Mouse (Mus musculus) heart, embryonic 14.5 days (tissue): ENCODE measurements around the gene Tctn1. TPM values are rescaled to one million over a fixed set of nuclear protein-coding genes. Genes with fewer than 3 reads are reported as not detected.
"Not testable (repeated sequence)": the region's sequence is repeated elsewhere in the genome, so short reads cannot be mapped to it uniquely, and the experiment has no call there.

Source experiments
- ATAC-seq: fragments of 200-750 bp; cut with Nextera tagmentation; 2 replicates; pipeline ENCODE4 v1.8.0; 2017; ENCODE audit warnings: low read depth, moderate TSS enrichment; ENCODE audit not compliant: insufficient number of reproducible peaks, insufficient read depth, low FRiP score
- H3K27ac ChIP-seq, 2 experiments: fragments of 200-500 bp in 1 of 2; fragments of 300-500 bp in 1 of 2; sonication (generic) in 1 of 2; replicated peaks in 1 of 2; 2 replicates each; pipeline ENCODE4 v1.5.1; 2012 to 2014; ENCODE audit warnings: low read depth in 2 of 2, low read length in 2 of 2, control low read depth in 1 of 2, mild to moderate bottlenecking in 1 of 2, mixed read lengths in 1 of 2; ENCODE audit not compliant: control insufficient read depth in 1 of 2, insufficient read depth in 1 of 2
- H3K27me3 ChIP-seq: fragments of 300-500 bp; sonication (generic); 2 replicates; pipeline ENCODE4 v1.6.1; 2014; ENCODE audit warnings: mild to moderate bottlenecking, low read length, control low read depth; ENCODE audit not compliant: control insufficient read depth, insufficient read depth
- H3K36me3 ChIP-seq: fragments of 300-500 bp; sonication (generic); 2 replicates; pipeline ENCODE4 v1.6.1; 2014; ENCODE audit warnings: mild to moderate bottlenecking, control low read depth, low read length, mixed read lengths; ENCODE audit not compliant: control insufficient read depth, insufficient read depth
- H3K4me1 ChIP-seq, 2 experiments: fragments of 200-500 bp in 1 of 2; fragments of 300-500 bp in 1 of 2; sonication (generic) in 1 of 2; 2 replicates each; pipeline ENCODE4 v1.6.1; 2012 to 2014; ENCODE audit warnings: low read length in 2 of 2, control low read depth in 1 of 2, mixed read lengths in 1 of 2; ENCODE audit not compliant: control insufficient read depth in 2 of 2, insufficient read depth in 2 of 2
- H3K4me2 ChIP-seq: fragments of 300-500 bp; sonication (generic); 2 replicates; pipeline ENCODE4 v1.6.1; 2014; ENCODE audit warnings: mild to moderate bottlenecking, low read length
- H3K4me3 ChIP-seq, 2 experiments: fragments of 200-500 bp in 1 of 2; fragments of 300-500 bp in 1 of 2; sonication (generic) in 1 of 2; 2 replicates each; pipeline ENCODE4 v1.5.1; 2012 to 2014; ENCODE audit warnings: low read length in 2 of 2, mild to moderate bottlenecking in 2 of 2, control low read depth in 1 of 2, low read depth in 1 of 2, moderate library complexity in 1 of 2; ENCODE audit not compliant: control insufficient read depth in 1 of 2, insufficient read depth in 1 of 2
- H3K9ac ChIP-seq: fragments of 300-500 bp; sonication (generic); 2 replicates; pipeline ENCODE4 v1.6.1; 2014; ENCODE audit warnings: mild to moderate bottlenecking, low read length
- H3K9me3 ChIP-seq: fragments of 300-500 bp; sonication (generic); 2 replicates; pipeline ENCODE4 v1.6.1; 2016; ENCODE audit warnings: low read length, control low read depth; ENCODE audit not compliant: control insufficient read depth
- WGBS: fragments of 180-500 bp; shearing (Covaris S2); extraction: QIAGEN DNeasy Blood & Tissue Kit; methylation state at CpG from one replicate; pipeline ENCODE4 v1.1.7; 2014; 5-methylcytosine and 5-hydroxymethylcytosine counted together
- polyA plus RNA-seq: library from polyadenylated mRNA; unstranded; fragments of >200 nt; fragmentation: Nextera tagmentation; extraction: Ambion mirVana; gene quantifications from 2 replicates; pipeline ENCODE4 v1.2.1, GENCODE M21; 2014

The Tctn1 gene
- polyA plus RNA-seq, 1 experiment from 2014 or later, result 3.4 TPM

DNA sequence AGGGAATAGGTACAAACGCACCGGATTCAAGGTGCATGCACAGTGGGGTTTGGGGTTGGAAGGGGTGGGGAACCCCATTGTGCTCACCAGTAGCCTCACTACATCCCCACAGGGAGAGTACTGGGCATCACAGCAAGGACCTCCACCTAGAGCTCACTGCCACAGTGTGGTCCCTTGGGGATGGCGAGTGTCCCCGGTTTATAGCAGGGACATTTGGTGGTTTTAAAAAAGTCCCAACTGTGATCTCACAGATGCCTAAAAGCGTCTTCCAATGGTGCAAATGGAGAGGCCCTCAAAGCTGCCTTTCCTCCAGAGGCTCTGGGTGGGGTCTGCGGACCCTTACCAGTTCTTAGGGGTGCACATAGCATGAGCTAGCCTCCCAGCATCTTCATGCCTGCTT is 50.4 kb downstream of the Tctn1 start:
- Histone ChIP-seq H3K9ac (no peak overlapping the region), H3K36me3 (no peaks in the 10 kb centered on the region), H3K27me3 (no peaks in the 10 kb centered on the region), H3K4me2 (no peak overlapping the region), H3K4me3 (no peak overlapping the region), H3K27ac (no peak overlapping the region), H3K9me3 (no peaks in the 10 kb centered on the region), H3K4me1 (peaks cover 5 to 12% of the 10 kb centered on the region in 2 experiments; a peak in 2 of 4 replicates)
- ATAC-seq, result no peak
- 87% methylated on average over 6 of the region's 6 CpGs for WGBS

DNA sequence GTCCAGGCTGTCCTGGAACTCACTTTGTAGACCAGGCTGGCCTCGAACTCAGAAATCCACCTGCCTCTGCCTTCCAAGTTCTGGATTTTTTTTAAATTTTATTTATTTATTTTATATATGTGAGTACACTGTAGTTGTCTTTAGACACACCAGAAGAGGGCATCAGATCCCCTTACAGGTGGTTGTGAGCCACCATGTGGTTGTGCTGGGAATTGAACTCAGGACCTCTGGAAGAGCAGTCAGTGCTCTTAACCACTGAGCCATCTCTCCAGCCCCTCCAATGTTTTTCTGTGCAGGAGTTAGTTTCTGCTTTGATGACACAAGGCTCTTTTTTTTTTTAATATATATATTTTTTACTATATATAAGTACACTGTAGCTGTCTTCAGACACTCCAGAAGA is 51.4 kb downstream of the Tctn1 start:
- WGBS, result 100% methylated on average over 1 of the region's 1 CpGs
- H3K4me3 ChIP-seq, H3K36me3 ChIP-seq, H3K9me3 ChIP-seq, H3K27ac ChIP-seq, H3K27me3 ChIP-seq, ATAC-seq, H3K4me2 ChIP-seq, H3K9ac ChIP-seq: not testable (repeated sequence)
- peaks cover 5 to 12% of the 10 kb centered on the region in 2 experiments; a peak in 2 of 4 replicates for H3K4me1 ChIP-seq

DNA sequence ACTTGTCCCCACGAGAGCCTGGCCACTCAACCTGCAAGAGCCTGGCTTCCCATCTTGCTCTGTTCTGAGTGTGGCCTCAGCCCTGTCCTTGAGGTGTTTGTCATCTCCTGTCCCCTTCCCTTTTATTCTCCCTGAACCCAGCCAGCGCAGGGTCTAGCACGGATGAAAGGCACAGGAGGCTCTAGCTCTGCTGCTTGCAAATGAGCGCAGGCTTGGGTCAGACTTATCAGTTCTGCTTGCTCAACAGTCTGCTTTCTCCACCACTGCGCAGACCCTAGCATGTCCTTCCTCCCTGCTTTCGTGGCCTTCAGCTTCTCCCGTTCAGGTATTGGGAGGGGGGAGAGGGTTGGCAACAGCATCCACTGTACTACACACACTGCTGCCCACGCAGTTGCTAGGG is 52.1 kb downstream of the Tctn1 start:
- H3K9me3 ChIP-seq, result no peaks in the 10 kb centered on the region
- no peaks in the 10 kb centered on the region for H3K27me3 ChIP-seq
- WGBS, result 80% methylated on average over 8 of the region's 8 CpGs
- H3K4me3 ChIP-seq, result no peak overlapping the region
- no peak overlapping the region for H3K27ac ChIP-seq
- H3K9ac ChIP-seq, result no peak overlapping the region
- H3K4me2 ChIP-seq, result no peak overlapping the region
- H3K36me3 ChIP-seq, result no peaks in the 10 kb centered on the region
- no peak for ATAC-seq
- H3K4me1 ChIP-seq, result peaks cover 5 to 12% of the 10 kb centered on the region in 2 experiments; a peak in 2 of 4 replicates

DNA sequence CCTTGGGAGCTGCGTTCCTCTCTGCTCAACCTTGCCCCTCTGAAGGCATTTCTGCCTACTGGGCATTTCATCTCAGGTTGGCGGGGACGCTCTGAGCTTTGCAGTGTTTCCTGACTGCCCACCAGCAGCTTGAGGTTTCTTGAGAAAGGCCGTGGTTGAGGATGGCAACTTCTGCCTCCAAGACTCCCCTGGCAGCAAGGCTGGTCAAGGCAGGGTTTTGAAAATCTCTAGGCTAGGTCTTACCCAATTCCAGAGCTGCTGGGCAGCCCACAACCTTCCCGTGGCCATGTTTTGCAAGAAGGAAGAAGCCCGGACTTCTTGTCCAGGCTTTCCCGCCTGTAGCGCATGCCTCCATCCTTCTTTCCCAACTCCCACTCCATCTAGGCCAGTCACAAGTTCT is 53.4 kb downstream of the Tctn1 start:
- no peaks in the 10 kb centered on the region for H3K36me3 ChIP-seq

DNA sequence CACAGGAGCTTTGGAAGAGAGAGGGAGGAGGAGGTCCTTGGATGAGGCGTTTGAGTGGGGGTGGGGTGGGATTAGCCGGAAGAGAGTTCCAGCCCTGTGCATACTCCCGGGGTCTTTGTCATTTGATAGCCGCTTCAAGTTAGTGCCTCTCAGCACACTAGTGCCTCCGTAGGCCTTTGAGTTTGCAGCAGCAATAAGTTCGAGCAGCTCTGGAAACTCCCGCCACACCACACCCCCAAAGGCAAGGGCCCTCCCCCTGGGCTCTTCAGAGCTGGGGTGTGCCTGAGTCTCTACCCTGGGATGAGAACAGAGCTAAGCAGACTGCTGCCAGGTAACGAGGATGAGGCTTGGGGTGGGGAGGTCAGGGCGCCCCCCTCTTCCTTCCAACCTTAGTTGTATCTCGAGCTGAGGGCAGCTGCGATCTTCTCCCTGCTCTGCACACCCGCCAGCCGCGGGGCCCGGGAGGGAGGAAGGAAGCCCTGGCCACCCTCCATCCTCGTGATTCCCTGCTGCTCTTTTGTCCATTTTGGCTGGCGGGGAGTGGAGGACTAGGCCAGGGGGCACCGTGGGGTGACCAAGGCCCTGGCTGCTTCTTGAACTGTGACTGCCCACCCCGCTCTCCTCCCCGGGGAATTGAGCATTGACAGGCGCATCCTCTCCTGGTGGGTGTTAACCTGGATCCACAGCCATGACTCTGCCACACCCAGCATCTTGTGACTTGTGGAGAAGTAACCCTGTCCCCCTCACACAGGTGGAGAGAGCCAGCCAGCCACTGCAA is 54.5 kb downstream of the Tctn1 start:
- Histone ChIP-seq H3K9me3 (no peaks in the 10 kb centered on the region), H3K4me3 (peak overlapping the region; percentile 17 to 38), H3K27ac (no peak overlapping the region), H3K4me1 (peaks cover 5 to 12% of the 10 kb centered on the region in 2 experiments; a peak in 2 of 4 replicates), H3K4me2 (peak overlapping the region; percentile 59), H3K9ac (peak overlapping the region; percentile 9), H3K27me3 (no peaks in the 10 kb centered on the region), H3K36me3 (no peaks in the 10 kb centered on the region)
- ATAC-seq, result peak; percentile 41
- 7% methylated on average over 20 of the region's 21 CpGs for WGBS

More for the DNA sequence above, 53.4 kb downstream of the Tctn1 start:
- H3K4me3 ChIP-seq, result no peak overlapping the region
- 82% methylated on average over 8 of the region's 8 CpGs for WGBS
- H3K27me3 ChIP-seq, result no peaks in the 10 kb centered on the region
- no peak for ATAC-seq
- H3K4me1 ChIP-seq, result peaks cover 5 to 12% of the 10 kb centered on the region in 2 experiments; a peak in 2 of 4 replicates
- H3K4me2 ChIP-seq, result no peak overlapping the region
- H3K9ac ChIP-seq, result no peak overlapping the region
- no peaks in the 10 kb centered on the region for H3K9me3 ChIP-seq
- H3K27ac ChIP-seq, result no peak overlapping the region

DNA sequence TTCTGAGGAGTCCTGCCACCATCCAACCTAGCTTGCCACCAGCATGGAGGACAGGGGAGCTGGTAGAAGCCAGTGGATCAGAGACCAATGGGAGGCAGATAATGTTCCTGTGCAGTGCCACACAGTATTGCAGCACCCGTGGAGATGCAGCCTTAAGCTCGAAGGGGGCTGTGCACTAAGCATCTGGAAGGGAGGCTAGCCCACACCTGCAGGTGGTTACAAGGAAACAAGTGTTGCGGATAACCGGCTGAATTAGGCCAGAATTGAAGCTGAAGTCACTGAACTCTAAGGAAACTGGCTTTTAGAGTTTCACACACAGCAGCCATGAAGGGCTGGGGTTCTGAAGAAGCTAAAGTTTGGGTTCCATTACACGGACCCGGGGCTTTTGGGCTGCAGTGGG is 55.4 kb downstream of the Tctn1 start:
- Histone ChIP-seq H3K9me3 (no peaks in the 10 kb centered on the region), H3K4me2 (no peak overlapping the region), H3K27ac (no peak overlapping the region), H3K27me3 (no peaks in the 10 kb centered on the region), H3K9ac (peak overlapping the region; percentile 9; the same call in 1 of the 2 replicates), H3K4me3 (no peak overlapping the region), H3K4me1 (peaks cover 5 to 12% of the 10 kb centered on the region in 2 experiments; a peak in 2 of 4 replicates), H3K36me3 (no peaks in the 10 kb centered on the region)
- WGBS, result 69% methylated on average over 6 of the region's 6 CpGs
- no peak for ATAC-seq

DNA sequence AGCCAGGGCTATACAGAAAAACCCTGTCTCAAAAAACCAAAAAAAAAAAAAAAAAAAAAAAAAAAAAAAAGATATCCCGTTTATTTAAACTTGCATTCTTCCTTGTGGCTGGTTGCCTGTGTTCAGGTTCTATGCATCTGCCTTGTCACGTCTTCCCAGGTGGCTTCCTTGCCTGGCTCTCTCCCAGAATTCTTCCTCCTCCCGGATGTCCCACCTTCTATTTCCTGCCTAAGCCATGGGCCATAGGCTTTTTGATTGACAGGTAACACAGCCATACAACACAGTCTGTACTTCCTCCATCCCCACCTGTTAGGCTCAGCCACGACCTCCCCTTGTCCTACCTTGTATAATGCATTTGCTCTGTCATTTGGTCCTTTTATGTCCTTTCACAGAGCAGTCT is 57.8 kb downstream of the Tctn1 start, which contains the start of gene Hvcn1:
Hvcn1 (plus strand) TSS at position 330 of the 400 bp plus-strand sequence.
- Histone ChIP-seq H3K9ac (no peak within 1 kb of the TSS), H3K4me3 (no peak within 1 kb of the TSS), H3K4me1 (peaks cover 5 to 12% of the 10 kb centered on the region in 2 experiments; a peak in 2 of 4 replicates), H3K27ac (no peak within 1 kb of the TSS), H3K4me2 (no peak within 1 kb of the TSS), H3K36me3 (no peaks in the 10 kb centered on the region), H3K27me3 (no peaks in the 10 kb centered on the region), H3K9me3 (no peaks in the 10 kb centered on the region)
- no peak for ATAC-seq
- WGBS, result 68% methylated on average over 4 of the region's 4 CpGs
